Mouse (Mus musculus): ENCODE measurements at regions not wholly inside any gene's neighbourhood (a gene's known extent, or its start where the extent isn't known, plus 50 kb on each side); places are given as distances from the start of the nearest gene placed in this dataset.
"Not testable (repeated sequence)": the region's sequence is repeated elsewhere in the genome, so short reads cannot be mapped to it uniquely, and the experiment has no call there.

- H3K4me3 ChIP-seq (ENCODE audit: low read depth, low read length), result no peak overlapping the region
- 27% methylated on average over 2 of the region's 2 CpGs for WGBS
- H3K27me3 ChIP-seq (replicated peaks; ENCODE audit: control insufficient read depth, insufficient read depth, low read length), result no peaks in the 10 kb centered on the region
- no peak for ATAC-seq (ENCODE audit: low read depth)
- DNase-seq (ENCODE audit: low spot score), result no peak
- H3K9me3 ChIP-seq (ENCODE audit: control insufficient read depth, low read length), result no peaks in the 10 kb centered on the region
- H3K4me1 ChIP-seq (ENCODE audit: control insufficient read depth, insufficient read depth, low read length), result no peaks in the 10 kb centered on the region
- H3K36me3 ChIP-seq (ENCODE audit: control insufficient read depth, insufficient read depth, low read length), result no peaks in the 10 kb centered on the region
- no peak overlapping the region for H3K9ac ChIP-seq (ENCODE audit: low read depth, low read length)
- H3K27ac ChIP-seq (replicated peaks; ENCODE audit: low read depth, low read length), result no peak overlapping the region
- H3K4me2 ChIP-seq (ENCODE audit: low read depth, low read length), result no peak overlapping the region
Observed at GRCm38 (mm10) chr13:7233399-7233798, 584.8 kb upstream of the Pfkp start.

- no peak overlapping the region for H3K4me2 ChIP-seq (ENCODE audit: low read depth, low read length)
- no peaks in the 10 kb centered on the region for H3K27me3 ChIP-seq (replicated peaks; ENCODE audit: control insufficient read depth, insufficient read depth, low read length)
- H3K9me3 ChIP-seq (ENCODE audit: control insufficient read depth, low read length), result no peaks in the 10 kb centered on the region
- H3K36me3 ChIP-seq (ENCODE audit: control insufficient read depth, insufficient read depth, low read length), result no peaks in the 10 kb centered on the region
- H3K27ac ChIP-seq (replicated peaks; ENCODE audit: low read depth, low read length), result no peak overlapping the region
- no peak overlapping the region for H3K9ac ChIP-seq (ENCODE audit: low read depth, low read length)
- no peak for DNase-seq (ENCODE audit: low spot score)
- H3K4me1 ChIP-seq (ENCODE audit: control insufficient read depth, insufficient read depth, low read length), result no peaks in the 10 kb centered on the region
- H3K4me3 ChIP-seq (ENCODE audit: low read depth, low read length), result no peak overlapping the region
- ATAC-seq (ENCODE audit: low read depth), result no peak
- WGBS, result 79% methylated on average over 5 of the region's 5 CpGs
Observed at GRCm38 (mm10) chr13:7206626-7207211, 558.1 kb upstream of the Pfkp start.

- H3K36me3 ChIP-seq (ENCODE audit: control insufficient read depth, insufficient read depth, low read length), result no peaks in the 10 kb centered on the region
- no peak for ATAC-seq (ENCODE audit: low read depth)
- H3K4me3 ChIP-seq (ENCODE audit: low read depth, low read length), result no peak overlapping the region
- no peaks in the 10 kb centered on the region for H3K9me3 ChIP-seq (ENCODE audit: control insufficient read depth, low read length)
- H3K4me2 ChIP-seq (ENCODE audit: low read depth, low read length), result no peak overlapping the region
- no peaks in the 10 kb centered on the region for H3K27me3 ChIP-seq (replicated peaks; ENCODE audit: control insufficient read depth, insufficient read depth, low read length)
- H3K27ac ChIP-seq (replicated peaks; ENCODE audit: low read depth, low read length), result no peak overlapping the region
- DNase-seq (ENCODE audit: low spot score), result no peak
- no peaks in the 10 kb centered on the region for H3K4me1 ChIP-seq (ENCODE audit: control insufficient read depth, insufficient read depth, low read length)
- WGBS, result 66% methylated on average over 6 of the region's 6 CpGs
- H3K9ac ChIP-seq (ENCODE audit: low read depth, low read length), result no peak overlapping the region
Observed at GRCm38 (mm10) chr13:7195990-7196389, 547.4 kb upstream of the Pfkp start.

GRCm38 (mm10) chr13:7182216-7182751 is 533.7 kb upstream of the Pfkp start:
- H3K27ac ChIP-seq (replicated peaks; ENCODE audit: low read depth, low read length), result no peak overlapping the region
- H3K27me3 ChIP-seq (replicated peaks; ENCODE audit: control insufficient read depth, insufficient read depth, low read length), result no peaks in the 10 kb centered on the region
- H3K4me2 ChIP-seq (ENCODE audit: low read depth, low read length), result no peak overlapping the region
- H3K9ac ChIP-seq (ENCODE audit: low read depth, low read length), result no peak overlapping the region
- no peaks in the 10 kb centered on the region for H3K36me3 ChIP-seq (ENCODE audit: control insufficient read depth, insufficient read depth, low read length)
- no peak for ATAC-seq (ENCODE audit: low read depth)
- H3K4me3 ChIP-seq (ENCODE audit: low read depth, low read length), result no peak overlapping the region
- 62% methylated on average over 4 of the region's 4 CpGs for WGBS
- DNase-seq (ENCODE audit: low spot score), result no peak
- no peaks in the 10 kb centered on the region for H3K9me3 ChIP-seq (ENCODE audit: control insufficient read depth, low read length)
- H3K4me1 ChIP-seq (ENCODE audit: control insufficient read depth, insufficient read depth, low read length), result no peaks in the 10 kb centered on the region

GRCm38 (mm10) chr13:7175561-7176160 is 527.1 kb upstream of the Pfkp start:
- Histone ChIP-seq H3K9me3 (ENCODE audit: control insufficient read depth, low read length) (peaks cover 4% of the 10 kb centered on the region; the same call in 1 of the 2 replicates), H3K9ac (ENCODE audit: low read depth, low read length) (no peak overlapping the region), H3K4me3 (ENCODE audit: low read depth, low read length) (no peak overlapping the region), H3K27me3 (replicated peaks; ENCODE audit: control insufficient read depth, insufficient read depth, low read length) (no peaks in the 10 kb centered on the region), H3K4me2 (ENCODE audit: low read depth, low read length) (no peak overlapping the region), H3K4me1 (ENCODE audit: control insufficient read depth, insufficient read depth, low read length) (no peaks in the 10 kb centered on the region), H3K27ac (replicated peaks; ENCODE audit: low read depth, low read length) (no peak overlapping the region), H3K36me3 (ENCODE audit: control insufficient read depth, insufficient read depth, low read length) (no peaks in the 10 kb centered on the region)
- ATAC-seq (ENCODE audit: low read depth), result no peak
- WGBS, result 61% methylated on average over 9 of the region's 9 CpGs
- DNase-seq (ENCODE audit: low spot score), result no peak

- not testable (repeated sequence) for H3K4me2 ChIP-seq (ENCODE audit: low read depth, low read length); DNase-seq (ENCODE audit: low spot score); H3K36me3 ChIP-seq (ENCODE audit: control insufficient read depth, insufficient read depth, low read length); H3K27me3 ChIP-seq (replicated peaks; ENCODE audit: control insufficient read depth, insufficient read depth, low read length); H3K4me3 ChIP-seq (ENCODE audit: low read depth, low read length); H3K9me3 ChIP-seq (ENCODE audit: control insufficient read depth, low read length); H3K27ac ChIP-seq (replicated peaks; ENCODE audit: low read depth, low read length); ATAC-seq (ENCODE audit: low read depth); H3K4me1 ChIP-seq (ENCODE audit: control insufficient read depth, insufficient read depth, low read length); H3K9ac ChIP-seq (ENCODE audit: low read depth, low read length)
- WGBS, result 84% methylated on average over 3 of the region's 3 CpGs
Observed at GRCm38 (mm10) chr13:7170035-7170434, 521.5 kb upstream of the Pfkp start.

- no peaks in the 10 kb centered on the region for H3K36me3 ChIP-seq (ENCODE audit: control insufficient read depth, insufficient read depth, low read length)
- H3K4me3 ChIP-seq (ENCODE audit: low read depth, low read length), result no peak overlapping the region
- H3K4me1 ChIP-seq (ENCODE audit: control insufficient read depth, insufficient read depth, low read length), result no peaks in the 10 kb centered on the region
- H3K9ac ChIP-seq (ENCODE audit: low read depth, low read length), result no peak overlapping the region
- H3K4me2 ChIP-seq (ENCODE audit: low read depth, low read length), result no peak overlapping the region
- DNase-seq (ENCODE audit: low spot score), result no peak
- no peaks in the 10 kb centered on the region for H3K27me3 ChIP-seq (replicated peaks; ENCODE audit: control insufficient read depth, insufficient read depth, low read length)
- H3K9me3 ChIP-seq (ENCODE audit: control insufficient read depth, low read length), result no peaks in the 10 kb centered on the region
- no peak for ATAC-seq (ENCODE audit: low read depth)
- no peak overlapping the region for H3K27ac ChIP-seq (replicated peaks; ENCODE audit: low read depth, low read length)
- WGBS, result 81% methylated on average over 4 of the region's 4 CpGs
Observed at GRCm38 (mm10) chr13:7146337-7146736, 497.8 kb upstream of the Pfkp start.

- Histone ChIP-seq H3K9me3 (ENCODE audit: control insufficient read depth, low read length) (no peaks in the 10 kb centered on the region), H3K36me3 (ENCODE audit: control insufficient read depth, insufficient read depth, low read length) (no peaks in the 10 kb centered on the region), H3K4me1 (ENCODE audit: control insufficient read depth, insufficient read depth, low read length) (no peaks in the 10 kb centered on the region), H3K27me3 (replicated peaks; ENCODE audit: control insufficient read depth, insufficient read depth, low read length) (no peaks in the 10 kb centered on the region), H3K9ac (ENCODE audit: low read depth, low read length) (no peak overlapping the region), H3K4me3 (ENCODE audit: low read depth, low read length) (no peak overlapping the region), H3K4me2 (ENCODE audit: low read depth, low read length) (no peak overlapping the region), H3K27ac (replicated peaks; ENCODE audit: low read depth, low read length) (no peak overlapping the region)
- WGBS, result 84% methylated on average over 4 of the region's 4 CpGs
- ATAC-seq (ENCODE audit: low read depth) (no peak), DNase-seq (ENCODE audit: low spot score) (no peak)
Observed at GRCm38 (mm10) chr13:7110572-7110971, 462.0 kb upstream of the Pfkp start.

- DNase-seq (ENCODE audit: low spot score), result no peak
- H3K36me3 ChIP-seq (ENCODE audit: control insufficient read depth, insufficient read depth, low read length), result no peaks in the 10 kb centered on the region
- no peaks in the 10 kb centered on the region for H3K4me1 ChIP-seq (ENCODE audit: control insufficient read depth, insufficient read depth, low read length)
- no peaks in the 10 kb centered on the region for H3K9me3 ChIP-seq (ENCODE audit: control insufficient read depth, low read length)
- 82% methylated on average over 4 of the region's 4 CpGs for WGBS
- no peak overlapping the region for H3K4me3 ChIP-seq (ENCODE audit: low read depth, low read length)
- H3K9ac ChIP-seq (ENCODE audit: low read depth, low read length), result no peak overlapping the region
- no peaks in the 10 kb centered on the region for H3K27me3 ChIP-seq (replicated peaks; ENCODE audit: control insufficient read depth, insufficient read depth, low read length)
- no peak overlapping the region for H3K27ac ChIP-seq (replicated peaks; ENCODE audit: low read depth, low read length)
- no peak overlapping the region for H3K4me2 ChIP-seq (ENCODE audit: low read depth, low read length)
- no peak for ATAC-seq (ENCODE audit: low read depth)
Observed at GRCm38 (mm10) chr13:7103289-7103688, 454.7 kb upstream of the Pfkp start.

All from embryonic facial prominence, embryonic 14.5 days (tissue).